Mouse (Mus musculus) midbrain, embryonic 15.5 days (tissue): ENCODE results near the gene Gm11042. TPM values are rescaled to one million over a fixed set of nuclear protein-coding genes. Genes with fewer than 3 reads are reported as not detected.

Source experiments
- ATAC-seq: fragments of 200-750 bp; cut with Nextera tagmentation; replicated peaks from 2 replicates; pipeline ENCODE4 v1.8.0; 2017; ENCODE audit warnings: moderate TSS enrichment
- H3K27ac ChIP-seq: fragments of 300-500 bp; sonication (generic); 2 replicates; pipeline ENCODE4 v1.5.1; 2015; ENCODE audit warnings: mild to moderate bottlenecking, inconsistent platforms
- H3K27me3 ChIP-seq: fragments of 300-500 bp; sonication (generic); replicated peaks from 2 replicates; pipeline ENCODE4 v1.6.1; 2015; ENCODE audit warnings: inconsistent platforms
- H3K36me3 ChIP-seq: fragments of 300-500 bp; sonication (generic); replicated peaks from 2 replicates; pipeline ENCODE4 v1.6.1; 2015; ENCODE audit warnings: inconsistent platforms
- H3K4me1 ChIP-seq: fragments of 300-500 bp; sonication (generic); 2 replicates; pipeline ENCODE4 v1.6.1; 2015; ENCODE audit warnings: inconsistent platforms
- H3K4me2 ChIP-seq: fragments of 300-500 bp; sonication (generic); 2 replicates; pipeline ENCODE4 v1.6.1; 2015; ENCODE audit warnings: inconsistent platforms, mild to moderate bottlenecking, moderate library complexity
- H3K4me3 ChIP-seq: fragments of 300-500 bp; sonication (generic); 2 replicates; pipeline ENCODE4 v1.5.1; 2015; ENCODE audit warnings: mild to moderate bottlenecking, inconsistent platforms
- H3K9ac ChIP-seq: fragments of 300-500 bp; sonication (generic); 2 replicates; pipeline ENCODE4 v1.6.1; 2015; ENCODE audit warnings: mild to moderate bottlenecking, inconsistent platforms
- H3K9me3 ChIP-seq: fragments of 300-500 bp; sonication (generic); 2 replicates; pipeline ENCODE4 v1.6.1; 2016; ENCODE audit warnings: inconsistent platforms
- WGBS: fragments of 180-500 bp; shearing (Covaris S2); methylation state at CpG from one replicate; pipeline ENCODE4 v1.1.7; 2015; ENCODE audit warnings: mixed read lengths; 5-methylcytosine and 5-hydroxymethylcytosine counted together
- polyA plus RNA-seq: library from polyadenylated mRNA; unstranded; fragments of >200 nt; fragmentation: Nextera tagmentation; extraction: Ambion mirVana; gene quantifications from 2 replicates; pipeline ENCODE4 v1.2.1, GENCODE M21; 2015

The Gm11042 gene
- polyA plus RNA-seq: not detected in 2 replicates

- Histone ChIP-seq H3K9ac (peak within 1 kb of the TSS; percentile 61), H3K4me2 (peak within 1 kb of the TSS; percentile 59), H3K4me3 (peak within 1 kb of the TSS; percentile 51), H3K4me1 (peaks cover 5% of the 10 kb centered on the region; the same call in 1 of the 2 replicates), H3K9me3 (no peaks in the 10 kb centered on the region), H3K27ac (peak within 1 kb of the TSS; percentile 92), H3K36me3 (no peaks in the 10 kb centered on the region), H3K27me3 (no peaks in the 10 kb centered on the region)
- ATAC-seq: peak; percentile 76
- WGBS: 26% methylated on average over 17 of the region's 18 CpGs
Observed at GRCm38 (mm10) chr12:74316344-74316973, at the start of gene Gm11042. TSS of gene Gm11042 (minus strand) at chr12:74316394.

GRCm38 (mm10) chr12:74364477-74364876, 48.3 kb upstream of the Gm11042 start:
- ATAC-seq: no peak
- no peak overlapping the region for H3K9ac ChIP-seq
- no peaks in the 10 kb centered on the region for H3K36me3 ChIP-seq
- H3K27me3 ChIP-seq: no peaks in the 10 kb centered on the region
- no peak overlapping the region for H3K27ac ChIP-seq
- H3K4me1 ChIP-seq: no peaks in the 10 kb centered on the region
- H3K9me3 ChIP-seq: no peaks in the 10 kb centered on the region
- no peak overlapping the region for H3K4me3 ChIP-seq
- no peak overlapping the region for H3K4me2 ChIP-seq
- WGBS: 90% methylated on average over 7 of the region's 7 CpGs

DNA sequence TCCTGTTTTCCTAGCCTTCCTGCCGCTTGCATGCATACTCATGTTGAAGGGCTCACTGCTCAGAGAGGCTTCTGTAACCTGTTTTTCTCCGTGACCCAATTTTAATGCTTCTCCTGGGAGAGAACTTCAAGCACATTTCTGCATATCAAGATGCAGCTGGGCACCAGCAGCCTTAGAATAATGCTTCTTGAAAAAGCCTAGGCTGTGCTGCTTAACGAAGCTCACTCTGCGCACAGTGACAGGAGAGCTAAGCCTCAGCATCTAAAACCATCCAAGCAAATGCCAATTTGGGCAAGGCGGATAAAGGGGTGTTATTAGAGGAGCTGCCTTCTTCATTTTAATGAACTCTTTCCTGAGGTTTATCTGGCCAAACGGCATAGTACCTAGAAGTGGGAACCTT, 46.9 kb upstream of the Gm11042 start:
- ATAC-seq: no peak; the same call in 1 of the 2 replicates
- Histone ChIP-seq H3K27me3 (no peaks in the 10 kb centered on the region), H3K9me3 (no peaks in the 10 kb centered on the region), H3K4me2 (no peak overlapping the region), H3K4me1 (no peaks in the 10 kb centered on the region), H3K9ac (no peak overlapping the region), H3K36me3 (no peaks in the 10 kb centered on the region), H3K27ac (no peak overlapping the region), H3K4me3 (no peak overlapping the region)
- 45% methylated on average over 6 of the region's 6 CpGs for WGBS

GRCm38 (mm10) chr12:74362453-74362852, 46.3 kb upstream of the Gm11042 start:
- 92% methylated on average over 2 of the region's 2 CpGs for WGBS
- Histone ChIP-seq H3K4me1 (no peaks in the 10 kb centered on the region), H3K4me3 (no peak overlapping the region), H3K36me3 (no peaks in the 10 kb centered on the region), H3K9me3 (no peaks in the 10 kb centered on the region), H3K9ac (no peak overlapping the region), H3K27ac (no peak overlapping the region), H3K27me3 (no peaks in the 10 kb centered on the region), H3K4me2 (no peak overlapping the region)
- no peak for ATAC-seq

GRCm38 (mm10) chr12:74359791-74360190, 43.6 kb upstream of the Gm11042 start:
- ATAC-seq: no peak
- no peak overlapping the region for H3K27ac ChIP-seq
- no peak overlapping the region for H3K4me2 ChIP-seq
- no peaks in the 10 kb centered on the region for H3K36me3 ChIP-seq
- H3K4me1 ChIP-seq: no peaks in the 10 kb centered on the region
- WGBS: 84% methylated on average over 5 of the region's 5 CpGs
- no peak overlapping the region for H3K4me3 ChIP-seq
- H3K9ac ChIP-seq: no peak overlapping the region
- no peaks in the 10 kb centered on the region for H3K9me3 ChIP-seq
- no peaks in the 10 kb centered on the region for H3K27me3 ChIP-seq

DNA sequence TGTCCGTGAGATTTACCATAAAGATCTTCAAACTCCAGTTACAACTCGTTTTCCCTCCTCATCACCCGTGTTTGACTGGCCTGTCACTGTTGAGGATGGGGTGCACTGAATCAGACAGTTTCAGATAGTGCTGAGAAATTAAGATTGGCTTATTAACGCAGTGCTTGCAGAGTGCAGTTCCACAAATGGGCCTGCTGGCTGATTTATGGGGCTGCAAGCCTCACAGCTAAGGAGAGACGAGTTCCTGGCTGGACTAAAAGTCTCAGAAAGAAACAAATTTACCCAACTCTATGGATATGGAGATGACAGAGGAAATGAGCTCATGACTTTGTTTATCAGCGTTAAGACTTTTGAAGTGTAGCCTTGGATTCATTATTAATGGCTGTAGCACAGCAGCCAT, 41.6 kb upstream of the Gm11042 start:
- no peaks in the 10 kb centered on the region for H3K27me3 ChIP-seq
- H3K4me3 ChIP-seq: no peak overlapping the region
- H3K9ac ChIP-seq: no peak overlapping the region
- H3K36me3 ChIP-seq: no peaks in the 10 kb centered on the region
- H3K4me1 ChIP-seq: no peaks in the 10 kb centered on the region
- no peak overlapping the region for H3K4me2 ChIP-seq
- ATAC-seq: no peak
- no peak overlapping the region for H3K27ac ChIP-seq
- 73% methylated on average over 6 of the region's 6 CpGs for WGBS
- H3K9me3 ChIP-seq: no peaks in the 10 kb centered on the region

- 87% methylated on average over 3 of the region's 3 CpGs for WGBS
- Histone ChIP-seq H3K4me2 (no peak overlapping the region), H3K27ac (no peak overlapping the region), H3K9ac (no peak overlapping the region), H3K9me3 (no peaks in the 10 kb centered on the region), H3K4me3 (no peak overlapping the region), H3K4me1 (no peaks in the 10 kb centered on the region), H3K27me3 (no peaks in the 10 kb centered on the region), H3K36me3 (no peaks in the 10 kb centered on the region)
- no peak for ATAC-seq
Observed at GRCm38 (mm10) chr12:74342720-74343119, 26.5 kb upstream of the Gm11042 start.

- Histone ChIP-seq H3K9ac (no peak overlapping the region), H3K4me2 (no peak overlapping the region), H3K27me3 (no peaks in the 10 kb centered on the region), H3K9me3 (no peaks in the 10 kb centered on the region), H3K36me3 (no peaks in the 10 kb centered on the region), H3K4me3 (no peak overlapping the region), H3K4me1 (no peaks in the 10 kb centered on the region), H3K27ac (no peak overlapping the region)
- no peak for ATAC-seq
- 77% methylated on average over 2 of the region's 2 CpGs for WGBS
Observed at GRCm38 (mm10) chr12:74340070-74340469, 23.9 kb upstream of the Gm11042 start.

- no peak for ATAC-seq
- 81% methylated on average over 6 of the region's 6 CpGs for WGBS
- H3K9ac ChIP-seq: no peak overlapping the region
Observed at GRCm38 (mm10) chr12:74333706-74334105, 17.5 kb upstream of the Gm11042 start.

DNA sequence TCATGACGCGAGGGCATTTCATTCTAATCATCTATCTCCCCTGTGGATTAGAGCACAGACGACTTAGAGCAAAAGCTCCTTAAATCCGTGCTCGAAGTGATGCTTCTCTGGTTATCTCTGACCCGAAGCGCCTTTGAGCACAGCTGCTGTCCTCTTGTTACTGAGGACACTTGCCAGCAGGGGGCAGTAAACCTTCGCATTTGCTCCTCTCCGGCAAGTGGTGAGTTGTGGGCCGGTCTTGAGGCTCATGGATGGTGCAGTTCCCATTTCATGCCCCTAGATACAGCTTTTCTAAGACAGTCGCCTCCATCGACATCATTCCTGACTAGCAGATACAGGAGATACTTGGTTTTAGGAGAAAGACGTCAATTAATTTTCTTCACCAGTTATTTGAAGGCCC, 16.8 kb upstream of the Gm11042 start:
- WGBS: 15% methylated on average over 13 of the region's 13 CpGs
- H3K9me3 ChIP-seq: no peaks in the 10 kb centered on the region

More at GRCm38 (mm10) chr12:74333706-74334105, 17.5 kb upstream of the Gm11042 start:
- Histone ChIP-seq H3K27ac (no peak overlapping the region), H3K4me3 (no peak overlapping the region), H3K27me3 (no peaks in the 10 kb centered on the region), H3K4me2 (no peak overlapping the region), H3K9me3 (no peaks in the 10 kb centered on the region), H3K36me3 (no peaks in the 10 kb centered on the region), H3K4me1 (no peaks in the 10 kb centered on the region; the same call in 1 of the 2 replicates)

DNA sequence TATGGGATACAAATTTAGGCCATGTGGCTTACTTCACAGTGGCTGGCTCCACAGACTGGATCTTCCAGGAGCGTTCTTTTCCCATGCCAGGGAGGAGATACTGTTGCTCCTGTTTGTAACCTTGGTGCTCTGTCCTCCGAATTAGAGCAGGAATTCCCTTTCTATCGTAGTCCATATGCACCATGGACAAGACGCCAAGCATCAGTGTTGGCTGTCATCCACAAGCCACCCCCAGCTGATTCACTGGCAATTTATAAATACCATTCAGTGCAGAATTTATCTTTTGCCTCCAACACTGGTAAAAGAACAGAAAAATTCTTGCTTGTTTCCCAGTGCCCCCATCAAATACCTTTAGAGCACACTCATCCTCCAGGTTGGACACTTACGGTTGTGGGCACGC, 13.6 kb upstream of the Gm11042 start:
- no peaks in the 10 kb centered on the region for H3K9me3 ChIP-seq
- H3K4me3 ChIP-seq: no peak overlapping the region
- H3K27me3 ChIP-seq: no peaks in the 10 kb centered on the region
- no peak overlapping the region for H3K4me2 ChIP-seq
- H3K27ac ChIP-seq: no peak overlapping the region
- ATAC-seq: no peak
- no peaks in the 10 kb centered on the region; the same call in 1 of the 2 replicates for H3K4me1 ChIP-seq
- H3K9ac ChIP-seq: no peak overlapping the region
- WGBS: 94% methylated on average over 6 of the region's 6 CpGs
- no peaks in the 10 kb centered on the region for H3K36me3 ChIP-seq

More for the DNA sequence above, 16.8 kb upstream of the Gm11042 start:
- Histone ChIP-seq H3K4me3 (no peak overlapping the region), H3K36me3 (no peaks in the 10 kb centered on the region), H3K27ac (no peak overlapping the region), H3K27me3 (no peaks in the 10 kb centered on the region), H3K9ac (no peak overlapping the region), H3K4me2 (no peak overlapping the region), H3K4me1 (no peaks in the 10 kb centered on the region; the same call in 1 of the 2 replicates)
- ATAC-seq: peak; percentile 67

DNA sequence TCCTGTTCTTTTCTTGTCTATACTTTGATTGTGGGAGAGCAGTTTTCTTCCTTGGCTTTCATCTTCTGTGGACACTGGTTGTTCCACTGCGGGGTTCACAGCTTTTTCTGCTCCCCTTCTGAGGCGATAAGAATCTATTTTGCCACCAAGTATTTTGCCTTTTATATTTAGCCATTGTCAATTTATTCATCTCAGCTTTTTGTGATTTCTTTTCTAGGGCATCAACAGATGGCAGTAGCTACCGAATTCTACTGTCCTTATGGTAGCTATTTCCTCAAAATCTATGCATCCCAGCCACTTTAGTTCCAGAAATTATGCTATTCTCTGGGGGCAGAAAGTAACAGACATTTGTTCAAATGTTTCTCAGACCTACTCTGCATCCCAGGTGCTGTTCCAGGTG, 10.4 kb upstream of the Gm11042 start:
- Histone ChIP-seq H3K9ac (no peak overlapping the region), H3K27me3 (no peaks in the 10 kb centered on the region), H3K4me1 (no peaks in the 10 kb centered on the region), H3K9me3 (no peaks in the 10 kb centered on the region), H3K4me2 (no peak overlapping the region), H3K27ac (no peak overlapping the region), H3K36me3 (no peaks in the 10 kb centered on the region), H3K4me3 (no peak overlapping the region)
- WGBS: 89% methylated on average over 3 of the region's 3 CpGs
- no peak for ATAC-seq

DNA sequence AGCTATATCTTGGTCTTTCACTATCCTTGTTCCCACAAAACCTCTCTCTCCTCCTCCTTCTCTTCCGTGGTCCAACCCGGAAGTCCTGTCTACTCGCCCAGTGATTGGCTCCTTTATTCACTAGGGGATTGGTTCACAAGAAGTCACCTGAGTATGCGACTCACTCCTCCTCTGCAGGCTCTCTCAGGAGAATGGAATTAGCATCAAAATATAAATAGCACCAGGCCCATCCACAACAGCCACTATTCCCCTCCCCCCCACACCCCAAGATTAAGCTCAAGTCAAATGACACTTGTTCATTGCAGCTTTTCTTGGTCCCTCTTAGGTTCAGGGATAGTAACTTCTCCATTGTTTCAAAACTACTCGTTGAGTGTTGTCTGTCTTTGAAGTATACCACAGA, 5.8 kb upstream of the Gm11042 start:
- H3K27ac ChIP-seq: no peak overlapping the region
- H3K36me3 ChIP-seq: no peaks in the 10 kb centered on the region
- no peaks in the 10 kb centered on the region for H3K4me1 ChIP-seq
- no peak overlapping the region for H3K4me2 ChIP-seq
- 85% methylated on average over 5 of the region's 5 CpGs for WGBS
- no peak overlapping the region for H3K4me3 ChIP-seq
- no peaks in the 10 kb centered on the region for H3K27me3 ChIP-seq
- no peak for ATAC-seq
- H3K9ac ChIP-seq: no peak overlapping the region
- H3K9me3 ChIP-seq: no peaks in the 10 kb centered on the region
